Mouse (Mus musculus): Measurements from ENCODE around the gene Nrbp1.

Gene Nrbp1

GRCm38 (mm10) chr5:31257616-31258015 is 17.0 kb downstream of the Nrbp1 start:
- WGBS: 87% methylated on average over 11 of the region's 11 CpGs

- WGBS: 83% methylated on average over 7 of the region's 7 CpGs
These were observed 25.4 kb downstream of the Nrbp1 start for GRCm38 (mm10) chr5:31266101-31266500.

GRCm38 (mm10) chr5:31267686-31268085 is 27.0 kb downstream of the Nrbp1 start:
- 73% methylated on average over 6 of the region's 6 CpGs for WGBS

- 54% methylated on average over 6 of the region's 6 CpGs for WGBS
These were observed 32.4 kb downstream of the Nrbp1 start for GRCm38 (mm10) chr5:31273018-31273417.

- 80% methylated on average over 20 of the region's 20 CpGs for WGBS
These were observed 38.8 kb downstream of the Nrbp1 start for GRCm38 (mm10) chr5:31279245-31279988.

- WGBS: 62% methylated on average over 4 of the region's 4 CpGs
These were observed 47.6 kb downstream of the Nrbp1 start for GRCm38 (mm10) chr5:31288225-31288624.

GRCm38 (mm10) chr5:31288655-31289054 is 48.0 kb downstream of the Nrbp1 start:
- WGBS: 31% methylated on average over 3 of the region's 3 CpGs

GRCm38 (mm10) chr5:31289626-31290230 is 49.1 kb downstream of the Nrbp1 start:
- 81% methylated on average over 3 of the region's 3 CpGs for WGBS

GRCm38 (mm10) chr5:31290521-31291360 is 50.1 kb downstream of the Nrbp1 start, which contains the start of gene Ift172:
Gene Ift172, minus strand, starts transcription at chr5:31291116.
- WGBS: 1% methylated on average over 45 of the region's 45 CpGs

GRCm38 (mm10) chr5:31291361-31291688 is 50.7 kb downstream of the Nrbp1 start:
- under 1% methylated on average over 9 of the region's 9 CpGs for WGBS

- WGBS: 6% methylated on average over 29 of the region's 29 CpGs
These were observed 54.4 kb downstream of the Nrbp1 start for GRCm38 (mm10) chr5:31294964-31295605.

- under 1% methylated on average over 46 of the region's 46 CpGs for WGBS
These were observed 55.0 kb downstream of the Nrbp1 start, which contains the start of gene Fndc4 for GRCm38 (mm10) chr5:31295606-31296141. Gene Fndc4, minus strand, starts transcription at chr5:31296080.

GRCm38 (mm10) chr5:31297047-31297757 is 56.5 kb downstream of the Nrbp1 start, which contains the start of gene Gckr:
Gene Gckr, plus strand, starts transcription at chr5:31297443.
- whole genome bisulfite sequencing: 81% methylated on average over 13 of the region's 13 CpGs

GRCm38 (mm10) chr5:31297981-31298380 is 57.3 kb downstream of the Nrbp1 start:
- 78% methylated on average over 3 of the region's 3 CpGs for WGBS

- WGBS: 78% methylated on average over 2 of the region's 2 CpGs
These were observed 57.8 kb downstream of the Nrbp1 start for GRCm38 (mm10) chr5:31298486-31298885.

All from cerebral cortex, adult 2 months (tissue).